13 mouse cellular contexts compared by ENCODE assay signal in the genomic region with DNA sequence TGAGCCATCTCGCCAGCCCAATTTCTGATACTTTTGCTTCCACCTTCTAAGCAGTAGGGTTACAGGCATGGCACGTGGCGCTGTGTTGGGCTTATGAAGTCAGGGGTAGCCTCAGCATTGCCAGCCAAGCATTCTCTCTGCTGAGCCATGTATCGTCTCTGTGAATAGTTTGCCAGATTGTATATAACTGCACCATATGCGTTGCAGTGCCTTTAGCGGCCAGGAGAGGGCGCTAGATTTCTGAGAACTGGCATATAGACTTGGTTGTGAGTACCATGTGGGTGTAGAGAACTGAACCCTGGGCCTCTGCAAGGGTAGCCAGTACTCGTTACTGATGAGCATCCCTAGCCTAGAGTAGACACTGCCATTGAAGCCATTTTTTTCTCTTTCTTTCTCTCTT. TPM values are rescaled to one million over a fixed set of nuclear protein-coding genes. Genes with fewer than 3 reads are reported as not detected.
DNase-seq lines count a peak whose midpoint lies in the region; ATAC-seq and TF ChIP-seq lines count a peak whose summit lies in the region.
"Had no signal": no experiment of that assay in that cellular context is flagged by ENCODE, and none has a peak within 500 bp of the region (broad histone marks: within the 10 kb centered on the region; RNA-seq: fewer than 3 reads in every experiment).

No protein-coding gene starts in this region.

- H3K4me1 ChIP-seq in G1E (ENCODE audit: insufficient read depth, low read depth, low read length), result peaks cover 58% of the 10 kb centered on the region

- H3K36me3 ChIP-seq in G1E (replicated peaks), result peaks cover 62% of the 10 kb centered on the region

- peaks cover 4% of the 10 kb centered on the region for H3K9me3 ChIP-seq in G1E (replicated peaks)
- H3K9me3 ChIP-seq: hindbrain, embryonic 10.5 days; lung, embryonic 15.5 days; neural tube, embryonic 13.5 days had no signal

- intact Hi-C loops in gastrocnemius, adult 2 months (cut with DNase I), result loop anchor here (5.0 kb wide), 1 partner anchor 38 kb away; no protein-coding TSS in a partner anchor
- intact Hi-C loops in gastrocnemius, postnatal 36 days (cut with DNase I), result loop anchor here (5.0 kb wide), 1 partner anchor 38 kb away; no protein-coding TSS in a partner anchor
- intact Hi-C loops in heart, postnatal 36 days (cut with DNase I), result no loop called here
- intact Hi-C loops in left cerebral cortex, postnatal 36 days (cut with DNase I), result no loop called here

- no peak overlapping the region for H3K4me3 ChIP-seq in gastrocnemius, adult 2 months
- H3K4me3 ChIP-seq in G1E (ENCODE audit: low read depth, low read length), result no peak overlapping the region
- H3K4me3 ChIP-seq: hindbrain, embryonic 10.5 days; lung, embryonic 15.5 days; neural tube, embryonic 13.5 days had no signal

- H3K27ac ChIP-seq in gastrocnemius, adult 2 months, result no peak overlapping the region
- H3K27ac ChIP-seq: hindbrain, embryonic 10.5 days; lung, embryonic 15.5 days; neural tube, embryonic 13.5 days had no signal

- ATAC-seq in G1E (ENCODE audit: extremely low read depth, insufficient number of reproducible peaks, low FRiP score, poor library complexity, severe bottlenecking), result no peak

- no peak for DNase-seq in gastrocnemius, adult 2 months
- no peak for DNase-seq in gastrocnemius, postnatal 36 days
- peak; percentile 32 for DNase-seq in lung, postnatal 36 days
- DNase-seq in lung, postnatal 14 days, result no peak
- no peak for DNase-seq in G1E (ENCODE audit: low spot score)
- peak; percentile 64 for DNase-seq in naive thymus-derived CD4-positive, alpha-beta T cell, adult 2 months (ENCODE audit: low read depth)
- no peak for DNase-seq in heart, postnatal 36 days
- no peak for DNase-seq in left cerebral cortex, postnatal 36 days (ENCODE audit: low spot score in 2 of 2)
- DNase-seq: embryo, embryonic 11 days had no signal

- TF ChIP-seq CTCF in gastrocnemius, adult 2 months (IDR thresholded peaks at IDR 0.05), result peak; percentile 48
- TF ChIP-seq CTCF in G1E (IDR thresholded peaks at IDR 0.05; ENCODE audit: low read depth, low read length), result peak; percentile 59

- H3K27me3 ChIP-seq in G1E (ENCODE audit: insufficient read depth, low read length), result no peaks in the 10 kb centered on the region
- H3K27me3 ChIP-seq: lung, embryonic 15.5 days; neural tube, embryonic 13.5 days had no signal

RNA-seq across cellular contexts. Expression of gene Rest, which starts 4.1 kb away (rescaled TPM):
- total RNA-seq in gastrocnemius, adult 2 months (2021), result 1 to 10 TPM; 7.8 to 9.2 TPM
- 1 to 10 TPM; 7.1 to 8.4 TPM for total RNA-seq in gastrocnemius, postnatal 36 days (2021)
- total RNA-seq in G1E (2014; fragmentation: Nextera tagmentation) (46.7 and 48.9 TPM in 2 replicates), G1E (2017) (43.4 and 52.1 TPM in 2 replicates)
- polyA plus RNA-seq in G1E (2012), result 7.1 and 8.3 TPM in 2 replicates
- total RNA-seq in heart, postnatal 36 days (2021), result 10 to 100 TPM; 14.8 to 16.5 TPM
- 1 to 10 TPM; 3.4 to 3.6 TPM for total RNA-seq in left cerebral cortex, postnatal 36 days (2021)

RNA-seq across cellular contexts. Expression of gene Noa1, which starts 40.5 kb away (rescaled TPM):
- total RNA-seq in gastrocnemius, adult 2 months (2021), result 10 to 100 TPM; 12.8 to 20.4 TPM
- 10 to 100 TPM; 15.1 to 17.9 TPM for total RNA-seq in gastrocnemius, postnatal 36 days (2021)
- total RNA-seq in G1E (2014; fragmentation: Nextera tagmentation) (51.1 and 53.2 TPM in 2 replicates), G1E (2017) (6.3 and 12.0 TPM in 2 replicates)
- polyA plus RNA-seq in G1E (2012), result 35.1 and 35.2 TPM in 2 replicates
- total RNA-seq in heart, postnatal 36 days (2021), result 10 to 100 TPM; 20.4 to 23.1 TPM
- 10 to 100 TPM; 24.0 to 26.4 TPM for total RNA-seq in left cerebral cortex, postnatal 36 days (2021)

RNA-seq across cellular contexts. Expression of gene Polr2b, which starts 40.5 kb away (rescaled TPM):
- 10 to 100 TPM; 26.3 to 30.2 TPM for total RNA-seq in gastrocnemius, adult 2 months (2021)
- 10 to 100 TPM; 20.7 to 24.2 TPM for total RNA-seq in gastrocnemius, postnatal 36 days (2021)
- total RNA-seq in G1E (2014; fragmentation: Nextera tagmentation), result 148 and 198 TPM in 2 replicates
- total RNA-seq in G1E (2017), result 163 and 179 TPM in 2 replicates
- 2.4 and 3.7 TPM in 2 replicates for polyA plus RNA-seq in G1E (2012)
- 10 to 100 TPM; 34.8 to 38.3 TPM for total RNA-seq in heart, postnatal 36 days (2021)
- 10 to 100 TPM; 45.6 to 45.8 TPM for total RNA-seq in left cerebral cortex, postnatal 36 days (2021)

RNA-seq across cellular contexts. Expression of gene Spink2, which starts 58.1 kb away (rescaled TPM):
- total RNA-seq in gastrocnemius, adult 2 months (2021), result not detected
- total RNA-seq in gastrocnemius, postnatal 36 days (2021), result not detected
- total RNA-seq in G1E (2014; fragmentation: Nextera tagmentation), result not detected in 2 replicates
- total RNA-seq in G1E (2017), result not detected in 2 replicates
- not detected in 2 replicates for polyA plus RNA-seq in G1E (2012)
- total RNA-seq in heart, postnatal 36 days (2021), result under 1 TPM in 1 of 2 experiments, not detected in 1; 0.53 TPM
- total RNA-seq in left cerebral cortex, postnatal 36 days (2021), result not detected
- total RNA-seq: layer of hippocampus, postnatal 10 days had no signal

Comparison
In these comparisons a context has a peak if more than half of its experiments do, and no peak if none do; other contexts are left out.
1. DNase-seq: peak in lung, postnatal 36 days (single experiment) and naive thymus-derived CD4-positive, alpha-beta T cell, adult 2 months (single experiment); none in gastrocnemius, adult 2 months (single experiment), gastrocnemius, postnatal 36 days (0 of 2), lung, postnatal 14 days (single experiment), G1E (single experiment), heart, postnatal 36 days (0 of 2) and left cerebral cortex, postnatal 36 days (0 of 2).
2. intact Hi-C loops: an anchor here in gastrocnemius, adult 2 months (5.0 kb wide) and gastrocnemius, postnatal 36 days (5.0 kb wide); none called in heart, postnatal 36 days and left cerebral cortex, postnatal 36 days.